Mouse (Mus musculus): ENCODE measurements around the gene Xxylt1. TPM values are rescaled to one million over a fixed set of nuclear protein-coding genes. Genes with fewer than 3 reads are reported as not detected.

Xxylt1 gene
- polyA plus RNA-seq, 1 experiment from 2014 or later = 11.7 TPM

GRCm38 (mm10) chr16:31081891-31082290, 659 bp upstream of the Xxylt1 start:
- no peak overlapping the region for H3K27ac ChIP-seq (ENCODE audit: low read depth, low read length)
- ATAC-seq (ENCODE audit: low FRiP score) = no peak
- no peaks in the 10 kb centered on the region for H3K27me3 ChIP-seq (ENCODE audit: control insufficient read depth, insufficient read depth, low read length)
- H3K4me1 ChIP-seq (ENCODE audit: control insufficient read depth, insufficient read depth, low read length) = peaks cover 5% of the 10 kb centered on the region
- 68% methylated on average over 6 of the region's 6 CpGs for WGBS
- H3K9me3 ChIP-seq (ENCODE audit: control insufficient read depth, low read length) = no peaks in the 10 kb centered on the region
- H3K4me2 ChIP-seq = 0 out of 2 replicates have a peak overlapping the region, but pooled peaks have one; percentile 99
- H3K36me3 ChIP-seq (ENCODE audit: control insufficient read depth, insufficient read depth, low read length) = no peaks in the 10 kb centered on the region
- no peak overlapping the region for H3K4me3 ChIP-seq (ENCODE audit: low read depth, low read length)
- peak; percentile 85 for DNase-seq (ENCODE audit: low spot score, missing footprints)
- H3K9ac ChIP-seq (ENCODE audit: low read length) = no peak overlapping the region

GRCm38 (mm10) chr16:31080573-31081051, 620 bp downstream of the Xxylt1 start:
- Histone ChIP-seq H3K27me3 (ENCODE audit: control insufficient read depth, insufficient read depth, low read length) (no peaks in the 10 kb centered on the region), H3K9me3 (ENCODE audit: control insufficient read depth, low read length) (no peaks in the 10 kb centered on the region), H3K27ac (ENCODE audit: low read depth, low read length) (peak overlapping the region; percentile 78), H3K4me2 (peak overlapping the region; percentile 99), H3K36me3 (ENCODE audit: control insufficient read depth, insufficient read depth, low read length) (no peaks in the 10 kb centered on the region), H3K4me3 (ENCODE audit: low read depth, low read length) (peak overlapping the region; percentile 76), H3K4me1 (ENCODE audit: control insufficient read depth, insufficient read depth, low read length) (peaks cover 5% of the 10 kb centered on the region), H3K9ac (ENCODE audit: low read length) (peak overlapping the region; percentile 79)
- DNase-seq (ENCODE audit: low spot score, missing footprints) (peak; percentile 97), ATAC-seq (ENCODE audit: low FRiP score) (peak; percentile 70)
- 0% methylated on average over 36 of the region's 36 CpGs for WGBS

- H3K27me3 ChIP-seq (ENCODE audit: control insufficient read depth, insufficient read depth, low read length) = no peaks in the 10 kb centered on the region
- no peak overlapping the region for H3K27ac ChIP-seq (ENCODE audit: low read depth, low read length)
- H3K36me3 ChIP-seq (ENCODE audit: control insufficient read depth, insufficient read depth, low read length) = no peaks in the 10 kb centered on the region
- ATAC-seq (ENCODE audit: low FRiP score) (no peak), DNase-seq (ENCODE audit: low spot score, missing footprints) (no peak)
- H3K4me1 ChIP-seq (ENCODE audit: control insufficient read depth, insufficient read depth, low read length) = peaks cover 5% of the 10 kb centered on the region
- H3K9ac ChIP-seq (ENCODE audit: low read length) = no peak overlapping the region
- H3K4me2 ChIP-seq = no peak overlapping the region
- 95% methylated on average over 5 of the region's 5 CpGs for WGBS
- H3K4me3 ChIP-seq (ENCODE audit: low read depth, low read length) = no peak overlapping the region
- no peaks in the 10 kb centered on the region for H3K9me3 ChIP-seq (ENCODE audit: control insufficient read depth, low read length)
Measured at GRCm38 (mm10) chr16:31077396-31077795, 3.8 kb downstream of the Xxylt1 start.

- DNase-seq (ENCODE audit: low spot score, missing footprints) (peak; percentile 45), ATAC-seq (ENCODE audit: low FRiP score) (no peak)
- no peak overlapping the region for H3K27ac ChIP-seq (ENCODE audit: low read depth, low read length)
- H3K27me3 ChIP-seq (ENCODE audit: control insufficient read depth, insufficient read depth, low read length) = no peaks in the 10 kb centered on the region
- no peaks in the 10 kb centered on the region for H3K9me3 ChIP-seq (ENCODE audit: control insufficient read depth, low read length)
- H3K9ac ChIP-seq (ENCODE audit: low read length) = no peak overlapping the region
- H3K4me3 ChIP-seq (ENCODE audit: low read depth, low read length) = no peak overlapping the region
- H3K4me2 ChIP-seq = no peak overlapping the region
- 87% methylated on average over 8 of the region's 8 CpGs for WGBS
- no peaks in the 10 kb centered on the region for H3K36me3 ChIP-seq (ENCODE audit: control insufficient read depth, insufficient read depth, low read length)
- peaks cover 5% of the 10 kb centered on the region for H3K4me1 ChIP-seq (ENCODE audit: control insufficient read depth, insufficient read depth, low read length)
Measured at GRCm38 (mm10) chr16:31076436-31076835, 4.8 kb downstream of the Xxylt1 start.

GRCm38 (mm10) chr16:31074324-31074908, 6.8 kb downstream of the Xxylt1 start:
- no peak for ATAC-seq (ENCODE audit: low FRiP score)
- peak; percentile 70 for DNase-seq (ENCODE audit: low spot score, missing footprints)

GRCm38 (mm10) chr16:31071731-31072130, 9.5 kb downstream of the Xxylt1 start:
- H3K4me1 ChIP-seq (ENCODE audit: control insufficient read depth, insufficient read depth, low read length) = peaks cover 2% of the 10 kb centered on the region; the same call in 1 of the 2 replicates
- DNase-seq (ENCODE audit: low spot score, missing footprints) (peak; percentile 76), ATAC-seq (ENCODE audit: low FRiP score) (no peak)
- WGBS = 85% methylated on average over 6 of the region's 6 CpGs
- no peak overlapping the region for H3K9ac ChIP-seq (ENCODE audit: low read length)
- H3K4me2 ChIP-seq = no peak overlapping the region
- no peak overlapping the region for H3K27ac ChIP-seq (ENCODE audit: low read depth, low read length)
- H3K36me3 ChIP-seq (ENCODE audit: control insufficient read depth, insufficient read depth, low read length) = no peaks in the 10 kb centered on the region
- H3K27me3 ChIP-seq (ENCODE audit: control insufficient read depth, insufficient read depth, low read length) = no peaks in the 10 kb centered on the region
- H3K9me3 ChIP-seq (ENCODE audit: control insufficient read depth, low read length) = no peaks in the 10 kb centered on the region
- H3K4me3 ChIP-seq (ENCODE audit: low read depth, low read length) = no peak overlapping the region

More at GRCm38 (mm10) chr16:31074324-31074908, 6.8 kb downstream of the Xxylt1 start:
- no peaks in the 10 kb centered on the region for H3K27me3 ChIP-seq (ENCODE audit: control insufficient read depth, insufficient read depth, low read length)
- no peak overlapping the region for H3K4me3 ChIP-seq (ENCODE audit: low read depth, low read length)
- WGBS = 82% methylated on average over 3 of the region's 3 CpGs
- no peak overlapping the region for H3K9ac ChIP-seq (ENCODE audit: low read length)
- H3K27ac ChIP-seq (ENCODE audit: low read depth, low read length) = no peak overlapping the region
- H3K4me1 ChIP-seq (ENCODE audit: control insufficient read depth, insufficient read depth, low read length) = peaks cover 2% of the 10 kb centered on the region; the same call in 1 of the 2 replicates
- H3K36me3 ChIP-seq (ENCODE audit: control insufficient read depth, insufficient read depth, low read length) = no peaks in the 10 kb centered on the region
- no peak overlapping the region for H3K4me2 ChIP-seq
- H3K9me3 ChIP-seq (ENCODE audit: control insufficient read depth, low read length) = no peaks in the 10 kb centered on the region

GRCm38 (mm10) chr16:31070358-31071133, 10.7 kb downstream of the Xxylt1 start:
- Histone ChIP-seq H3K27ac (ENCODE audit: low read depth, low read length) (no peak overlapping the region), H3K27me3 (ENCODE audit: control insufficient read depth, insufficient read depth, low read length) (no peaks in the 10 kb centered on the region), H3K9ac (ENCODE audit: low read length) (peak overlapping the region; percentile 25; the same call in 1 of the 2 replicates), H3K36me3 (ENCODE audit: control insufficient read depth, insufficient read depth, low read length) (no peaks in the 10 kb centered on the region), H3K4me1 (ENCODE audit: control insufficient read depth, insufficient read depth, low read length) (peaks cover 2% of the 10 kb centered on the region; the same call in 1 of the 2 replicates), H3K4me3 (ENCODE audit: low read depth, low read length) (no peak overlapping the region), H3K9me3 (ENCODE audit: control insufficient read depth, low read length) (no peaks in the 10 kb centered on the region), H3K4me2 (peak overlapping the region; percentile 31; the same call in 1 of the 2 replicates)
- ATAC-seq (ENCODE audit: low FRiP score) (peak; percentile 88), DNase-seq (ENCODE audit: low spot score, missing footprints) (peak; percentile 98)
- 22% methylated on average over 20 of the region's 21 CpGs for WGBS

GRCm38 (mm10) chr16:31069211-31070166, 11.7 kb downstream of the Xxylt1 start:
- H3K27ac ChIP-seq (ENCODE audit: low read depth, low read length) = no peak overlapping the region
- no peak for DNase-seq (ENCODE audit: low spot score, missing footprints)
- ATAC-seq (ENCODE audit: low FRiP score) = no peak
- H3K36me3 ChIP-seq (ENCODE audit: control insufficient read depth, insufficient read depth, low read length) = no peaks in the 10 kb centered on the region
- no peaks in the 10 kb centered on the region for H3K9me3 ChIP-seq (ENCODE audit: control insufficient read depth, low read length)
- H3K4me1 ChIP-seq (ENCODE audit: control insufficient read depth, insufficient read depth, low read length) = peaks cover 2% of the 10 kb centered on the region; the same call in 1 of the 2 replicates
- H3K4me3 ChIP-seq (ENCODE audit: low read depth, low read length) = no peak overlapping the region
- no peak overlapping the region for H3K4me2 ChIP-seq
- no peak overlapping the region for H3K9ac ChIP-seq (ENCODE audit: low read length)
- 83% methylated on average over 14 of the region's 14 CpGs for WGBS
- no peaks in the 10 kb centered on the region for H3K27me3 ChIP-seq (ENCODE audit: control insufficient read depth, insufficient read depth, low read length)
